Mouse (Mus musculus) frontal cortex, adult 2 months (tissue): ENCODE measurements around the gene Sh3bp4. TPM values are rescaled to one million over a fixed set of nuclear protein-coding genes. Genes with fewer than 3 reads are reported as not detected.

Experiments
- DNase-seq, 2 experiments: peaks; one replicate each; pipeline ENCODE4 v3.0.0; 2022; ENCODE audit warnings: low spot score in 1 of 2; ENCODE audit errors: extremely low spot score in 1 of 2
- polyA plus RNA-seq: library from polyadenylated mRNA; depleted of rRNA; stranded (reverse); fragments of >200 nt; gene quantifications from 2 replicates; pipeline ENCODE4 v1.2.3, GENCODE M21; 2012; rRNA removed

Sh3bp4 gene
- 17.9 and 20.6 TPM in 2 replicates for polyA plus RNA-seq

DNA sequence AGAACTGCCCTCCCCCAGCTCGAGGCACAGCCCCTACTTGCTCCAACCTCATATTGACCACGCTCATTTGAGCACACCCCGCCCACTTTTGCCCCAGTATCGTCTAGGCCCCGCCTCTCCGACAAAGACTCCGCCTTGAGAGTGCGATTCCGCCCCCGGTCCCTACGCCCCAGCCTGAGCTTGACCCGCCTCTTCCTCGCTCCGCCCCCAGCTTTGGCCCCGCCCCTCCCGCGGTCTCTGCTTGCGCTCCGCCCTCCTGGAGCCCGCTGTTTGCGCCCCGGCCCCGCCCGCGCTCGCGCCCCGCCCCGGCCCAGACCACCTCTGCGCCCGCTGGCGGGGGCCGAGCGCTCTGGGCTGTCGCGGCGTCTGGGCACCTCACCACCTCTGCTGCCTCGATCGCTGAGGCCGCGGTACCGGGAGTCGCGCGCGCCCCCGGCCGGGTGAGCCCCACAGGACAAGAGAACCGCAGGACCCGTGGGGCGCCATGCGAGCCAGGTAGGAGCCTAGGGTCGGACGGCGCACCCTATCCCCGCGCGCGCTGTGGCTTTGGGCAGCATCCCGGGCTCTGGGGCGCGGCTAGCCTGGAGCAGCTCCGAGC lies at the start of gene Sh3bp4:
TSS of gene Sh3bp4 (plus strand) at position 313 of the 598 bp plus-strand sequence.
- peak; percentile 93 to 94 for DNase-seq

DNA sequence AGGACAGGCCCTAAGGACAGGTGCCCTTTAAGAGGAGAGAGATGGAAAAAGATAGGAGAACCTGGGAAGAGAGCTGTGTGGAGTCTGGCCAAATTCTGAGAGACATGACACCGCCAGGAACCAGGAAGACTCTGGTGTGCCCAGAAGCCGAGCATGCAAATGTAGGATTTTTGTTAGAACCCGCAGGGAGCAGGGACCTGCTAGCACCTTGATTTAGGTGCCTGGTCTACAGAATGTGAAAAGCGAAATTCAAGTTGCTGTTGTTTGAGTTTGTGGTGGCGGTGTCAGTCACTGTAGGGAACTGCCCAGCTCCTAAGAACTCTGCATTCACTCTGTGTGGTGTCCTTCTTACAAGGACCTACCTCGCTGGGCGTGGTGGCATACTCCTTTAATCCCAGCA lies 47.2 kb upstream of the Sh3bp4 start:
- DNase-seq, result no peak

DNA sequence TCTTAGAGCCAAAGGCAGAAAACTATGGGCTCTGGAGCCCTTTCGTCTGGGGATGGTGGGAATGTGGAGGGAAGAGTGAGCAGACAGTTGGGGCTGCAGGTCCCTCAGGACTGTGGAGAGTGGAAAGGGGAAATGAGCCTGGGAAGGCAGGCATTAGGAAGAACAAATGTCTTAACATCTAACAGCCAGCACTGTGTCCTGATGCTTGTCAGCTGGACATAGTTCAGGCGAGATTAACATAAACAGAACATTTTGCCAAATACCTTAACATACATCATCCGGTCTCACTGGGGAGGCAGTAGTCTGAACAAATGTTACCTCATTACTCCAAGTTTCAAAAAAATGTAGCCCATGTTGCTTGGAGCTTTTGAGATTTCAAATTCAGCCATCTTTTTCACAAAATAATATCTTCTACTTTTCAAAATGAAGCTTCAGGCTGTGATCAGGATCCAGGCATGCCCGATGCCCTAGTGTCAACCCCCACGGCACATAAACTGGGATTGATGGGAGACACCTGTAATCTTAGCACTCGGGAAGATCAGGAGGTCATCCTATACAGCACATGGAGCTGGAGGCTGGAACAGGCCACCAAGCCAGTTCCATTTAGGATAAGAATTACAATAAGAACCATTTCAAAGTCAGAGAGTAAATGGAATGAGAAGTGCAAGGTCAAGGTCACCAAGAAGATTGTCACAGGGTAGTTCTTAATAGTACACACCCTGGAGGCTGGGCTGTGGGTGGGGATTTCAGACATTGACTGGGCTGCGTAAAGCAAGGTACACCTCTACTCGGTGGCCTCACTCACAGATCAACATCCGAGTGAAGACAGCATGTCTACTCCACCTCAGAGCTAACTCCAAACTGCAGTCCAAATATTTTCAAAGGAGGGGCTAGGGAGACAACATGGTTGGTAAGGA lies 45.3 kb upstream of the Sh3bp4 start:
- no peak for DNase-seq

DNA sequence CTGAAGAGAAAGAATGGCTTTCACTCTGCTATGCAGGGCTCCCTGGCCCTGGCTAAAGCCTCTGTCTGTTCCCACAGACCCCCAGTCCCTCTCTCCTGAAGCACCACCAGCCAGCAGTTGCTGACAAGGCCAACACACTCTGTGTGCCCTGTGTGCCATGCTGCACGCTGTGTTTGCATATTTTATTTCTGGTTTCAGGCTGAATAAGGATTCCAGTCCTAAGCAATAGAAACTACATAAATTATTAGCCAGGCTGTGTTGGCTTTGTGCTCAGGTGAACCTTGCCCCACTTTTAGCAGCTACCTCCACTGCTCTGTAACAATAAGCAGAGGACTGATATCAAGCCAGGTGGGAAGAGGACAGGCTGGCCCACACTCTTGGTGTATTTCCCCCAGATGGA lies 44.2 kb upstream of the Sh3bp4 start:
- DNase-seq, result no peak

DNA sequence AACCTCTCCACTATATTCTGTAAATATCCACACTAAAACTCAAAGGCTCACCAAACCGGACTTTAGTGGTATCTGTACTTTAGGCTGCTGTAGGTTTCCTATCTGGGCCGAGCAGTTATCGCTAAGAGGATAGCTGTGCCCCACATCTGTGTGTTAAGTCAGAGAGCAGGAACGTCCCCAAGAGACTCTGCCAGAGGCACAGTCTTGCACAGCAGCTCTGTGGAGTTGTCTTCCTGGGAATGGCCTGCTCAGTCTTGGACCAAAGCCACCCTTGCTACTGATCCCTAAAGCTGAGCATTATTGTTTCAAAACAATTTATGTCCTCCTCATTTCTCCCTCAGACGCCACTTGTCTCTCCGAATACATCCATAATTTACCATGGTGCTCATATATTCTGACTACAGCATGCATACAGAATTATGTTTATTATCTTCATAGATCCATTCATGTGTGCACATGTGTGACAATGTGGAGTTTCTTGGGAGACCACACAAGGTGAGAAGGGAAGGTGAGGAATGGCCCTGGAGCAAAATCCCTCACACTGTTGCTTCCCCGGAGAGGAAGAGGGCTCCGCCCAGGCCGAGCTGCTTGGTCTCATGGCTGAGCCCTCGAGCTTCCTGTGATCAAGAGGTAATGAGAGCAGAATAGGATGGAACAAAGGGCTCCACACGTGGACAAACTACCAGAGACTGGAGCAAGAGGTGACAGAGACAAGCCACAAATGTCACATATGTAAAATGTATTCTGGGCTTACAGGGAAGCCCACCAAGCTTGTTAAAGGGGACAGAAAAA lies 40.9 kb upstream of the Sh3bp4 start:
- no peak for DNase-seq

DNA sequence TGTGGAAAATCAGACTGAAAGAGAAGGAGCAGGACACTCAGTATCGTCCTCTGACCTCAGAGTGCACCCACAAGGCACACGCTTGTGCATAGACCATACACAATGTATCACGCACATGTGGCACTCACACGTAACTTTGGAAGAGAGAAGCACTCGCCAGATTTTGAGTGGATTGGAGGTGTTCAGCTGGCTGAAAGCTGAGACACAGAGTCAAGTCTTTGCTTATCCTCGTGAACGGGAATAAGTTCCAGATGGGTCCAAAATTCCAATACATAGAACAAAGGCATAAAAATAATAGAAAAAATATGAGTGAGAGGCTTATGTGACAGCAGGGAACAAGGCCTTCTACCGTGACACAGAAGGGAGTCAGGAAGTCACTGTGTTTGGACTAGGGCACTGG lies 36.6 kb upstream of the Sh3bp4 start:
- no peak for DNase-seq

DNA sequence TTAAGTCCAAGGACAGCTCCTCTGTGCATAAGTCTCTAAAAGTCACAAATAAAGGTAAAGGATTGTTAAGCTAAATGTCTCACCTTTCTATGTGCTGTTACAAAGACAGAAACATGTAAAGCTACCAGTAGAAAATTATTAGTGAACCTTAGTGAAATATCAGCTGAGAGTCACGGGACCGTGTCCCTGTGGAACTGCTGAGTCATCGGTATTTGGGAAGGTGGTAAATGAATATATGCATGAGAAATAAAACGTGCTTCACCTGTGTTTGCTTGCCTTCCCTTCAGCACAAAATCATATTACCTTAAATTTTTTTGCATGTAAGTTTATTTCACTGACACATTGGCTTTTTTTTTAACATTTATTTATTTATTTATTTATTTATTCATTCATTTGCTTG lies 36.2 kb upstream of the Sh3bp4 start:
- DNase-seq, result no peak

DNA sequence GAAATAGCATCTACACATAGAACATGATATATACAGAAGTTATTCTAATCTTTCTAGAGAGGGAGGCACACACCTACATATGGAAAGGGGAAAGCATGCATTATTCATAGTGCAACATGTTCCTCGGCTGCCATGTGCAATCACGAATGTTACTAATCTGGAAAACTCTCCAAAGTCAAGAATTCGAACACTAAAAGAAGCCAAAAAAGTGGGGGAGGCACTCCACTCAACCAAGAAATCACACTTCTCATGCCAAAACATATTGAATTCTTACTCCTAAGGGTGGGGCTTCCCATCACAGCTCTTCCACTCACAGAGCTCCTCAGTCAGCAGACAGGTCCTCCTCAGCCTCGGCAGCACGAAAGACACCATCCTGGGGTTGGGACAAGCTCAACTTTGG lies 35.1 kb upstream of the Sh3bp4 start:
- DNase-seq, result peak; percentile 71 to 73

DNA sequence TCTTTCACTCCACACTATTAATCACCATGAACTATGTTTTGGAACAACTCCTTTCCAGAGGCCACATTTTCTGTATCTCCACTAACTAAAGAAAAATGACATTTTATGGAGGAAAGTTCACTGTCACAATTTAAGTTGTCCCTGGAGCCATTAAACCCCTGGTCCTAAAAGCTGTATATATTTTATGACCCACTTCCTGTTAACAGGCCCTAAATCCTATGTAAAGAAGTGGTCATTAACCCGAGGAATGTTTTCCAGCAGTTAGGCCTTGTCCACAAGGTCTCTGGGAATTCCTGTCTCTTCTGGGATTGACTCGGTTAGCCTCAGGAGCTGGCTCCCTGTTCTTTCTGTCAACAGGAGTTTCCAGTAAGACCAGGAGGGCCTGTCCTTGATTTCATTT lies 30.4 kb upstream of the Sh3bp4 start:
- no peak for DNase-seq

DNA sequence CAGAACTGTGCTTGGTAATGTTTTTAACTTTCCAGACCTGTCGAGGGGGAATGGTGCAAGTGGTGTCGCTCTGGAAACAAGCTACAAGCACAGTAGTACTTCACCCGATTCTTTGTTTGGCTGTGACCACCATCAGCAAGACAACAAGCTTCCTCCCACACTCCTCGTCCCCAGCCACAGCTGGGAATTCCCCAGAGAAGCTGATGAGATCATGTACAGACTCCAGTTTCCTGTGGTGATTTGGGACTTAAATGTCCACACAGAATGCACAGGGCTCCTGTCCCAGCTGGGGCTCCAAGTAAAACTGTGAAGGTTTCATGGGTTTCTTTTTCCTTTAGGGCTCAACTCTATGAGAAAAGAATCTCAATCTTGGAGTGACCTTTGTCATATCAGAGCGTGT lies 28.9 kb upstream of the Sh3bp4 start:
- no peak for DNase-seq

DNA sequence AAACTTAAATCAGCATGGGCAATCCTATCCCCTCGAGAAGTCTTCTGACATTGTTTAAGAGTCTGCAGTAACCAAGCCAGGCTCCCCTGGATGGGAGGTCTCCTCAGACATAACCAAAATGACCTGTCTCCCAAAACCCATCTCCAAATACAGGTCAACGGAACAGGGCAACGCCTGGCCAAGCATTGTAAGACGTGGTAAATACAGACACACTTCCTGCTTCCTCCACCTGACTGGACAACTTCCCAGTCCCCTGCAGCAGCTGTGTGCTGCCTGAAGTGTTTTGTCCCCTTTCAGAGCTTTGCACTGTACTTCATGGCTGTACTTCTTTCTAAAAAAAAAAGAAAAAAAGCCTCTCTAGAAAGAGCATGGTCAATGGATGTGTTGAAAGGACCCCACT lies 28.1 kb upstream of the Sh3bp4 start:
- no peak for DNase-seq

DNA sequence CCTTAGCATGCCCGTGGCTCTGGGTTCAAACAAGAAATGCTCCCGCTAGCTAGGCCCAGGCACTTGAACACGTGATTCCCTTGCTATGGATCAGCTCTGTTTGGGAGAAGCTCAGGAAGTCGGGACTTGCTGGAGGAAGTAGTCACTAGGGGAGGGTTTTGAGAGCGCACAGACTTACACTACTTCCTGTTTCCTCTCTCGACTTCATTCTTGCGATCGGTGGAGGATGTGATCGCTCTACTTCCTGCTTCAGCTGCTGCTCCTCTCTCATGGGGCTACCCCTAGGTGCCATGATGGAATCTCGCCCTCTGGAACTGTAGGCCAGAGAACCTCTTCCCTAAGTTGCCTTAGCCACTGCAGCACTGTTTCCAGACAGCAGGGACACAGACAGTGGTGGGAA lies 27.3 kb upstream of the Sh3bp4 start:
- DNase-seq, result no peak

DNA sequence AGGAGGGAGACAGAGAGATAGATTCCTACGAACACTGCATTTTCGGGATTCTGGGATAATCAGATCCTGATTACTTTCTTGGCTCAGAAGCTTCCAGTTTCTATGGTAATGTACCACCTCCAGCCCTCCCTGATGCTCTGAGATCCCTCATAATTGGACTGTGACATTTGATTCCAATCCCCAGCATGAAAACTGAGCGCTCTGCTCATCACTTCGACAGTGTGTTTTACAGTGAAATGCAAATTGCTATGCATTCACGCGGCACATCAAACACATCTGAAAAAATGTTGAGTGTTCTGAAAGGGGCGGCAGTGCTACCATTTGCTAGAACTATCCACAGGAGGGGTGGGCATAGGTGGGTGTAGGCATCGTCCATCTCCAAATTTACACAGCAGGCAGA lies 24.8 kb upstream of the Sh3bp4 start:
- peak in 1 of 2 experiments; percentile 23 for DNase-seq

DNA sequence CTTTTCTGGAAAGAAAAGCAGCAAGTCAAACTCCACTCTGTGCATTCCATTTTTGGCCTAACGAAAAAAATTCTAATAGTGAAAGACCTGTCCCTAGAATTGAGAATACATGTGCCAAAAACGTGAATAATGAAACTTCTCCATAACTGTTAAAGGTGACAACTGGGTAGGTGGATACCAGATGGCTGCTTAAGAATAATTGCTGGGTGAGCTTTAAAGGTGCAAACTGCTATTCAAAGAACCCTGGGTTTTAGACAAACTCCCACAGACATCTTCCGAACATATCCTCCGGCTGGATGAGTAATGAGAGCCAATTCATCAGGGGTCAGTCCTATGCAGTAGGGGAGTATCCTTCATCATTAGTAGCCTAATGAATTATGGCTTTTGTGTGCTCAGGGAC lies 20.7 kb upstream of the Sh3bp4 start:
- DNase-seq, result peak in 1 of 2 experiments; percentile 35

DNA sequence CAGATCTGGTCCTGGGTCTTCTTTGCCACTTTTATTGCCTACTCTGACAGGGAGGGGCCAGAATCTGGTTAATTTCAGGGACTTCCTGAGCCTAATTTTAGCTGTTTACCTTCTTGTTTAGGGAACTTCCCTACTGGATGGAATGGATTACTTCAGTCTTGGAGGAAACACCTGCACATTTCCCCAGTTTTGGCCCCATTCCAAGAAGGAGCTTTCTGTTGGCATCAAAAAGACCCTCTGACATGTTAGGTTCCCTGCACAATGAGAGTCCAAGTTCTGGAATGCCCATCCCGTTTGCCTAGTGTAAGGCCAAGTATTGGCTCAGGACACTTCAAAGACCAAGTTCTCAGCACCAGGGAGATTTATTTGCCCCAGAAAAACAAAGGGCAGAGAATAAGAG lies 14.0 kb upstream of the Sh3bp4 start:
- no peak for DNase-seq

DNA sequence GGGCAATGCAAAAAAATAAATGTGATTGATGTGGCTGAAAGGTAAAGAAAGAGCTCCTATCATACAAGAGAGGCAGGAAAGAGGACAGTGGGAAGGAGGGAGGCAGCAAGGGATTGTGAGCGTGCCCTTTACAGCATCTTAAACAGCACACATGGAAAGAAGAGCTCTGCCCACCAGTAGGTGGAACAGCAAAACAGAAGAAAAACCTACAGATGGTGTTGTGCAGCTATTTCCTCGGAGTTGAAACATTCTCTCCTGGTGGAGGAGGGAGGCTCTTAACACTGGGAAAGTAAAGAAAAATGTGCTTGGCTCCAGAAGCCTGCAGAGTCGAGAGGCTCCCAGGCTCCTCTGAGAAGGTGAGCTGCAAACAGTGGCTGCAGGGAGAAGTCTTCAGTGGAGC lies 12.8 kb upstream of the Sh3bp4 start:
- peak; percentile 71 to 72 for DNase-seq

DNA sequence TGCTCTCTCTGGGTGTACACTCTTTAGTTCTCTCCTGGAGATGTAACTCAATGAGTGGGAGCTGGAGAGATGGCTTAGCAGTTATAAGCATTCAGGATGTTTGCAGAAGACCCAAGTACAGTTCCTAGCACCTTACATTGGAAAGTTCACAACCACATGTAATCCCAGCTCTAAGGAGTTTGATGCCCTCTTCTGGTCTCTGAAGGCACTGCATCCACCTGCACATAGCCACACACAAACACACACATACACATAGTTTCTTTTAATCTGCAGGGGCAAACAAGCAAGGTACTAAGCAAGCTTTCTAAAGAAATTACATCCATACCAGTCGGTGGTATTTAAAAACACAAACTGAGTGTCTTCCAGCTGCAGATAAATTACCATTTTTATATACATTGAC lies 12.2 kb upstream of the Sh3bp4 start:
- DNase-seq, result no peak

DNA sequence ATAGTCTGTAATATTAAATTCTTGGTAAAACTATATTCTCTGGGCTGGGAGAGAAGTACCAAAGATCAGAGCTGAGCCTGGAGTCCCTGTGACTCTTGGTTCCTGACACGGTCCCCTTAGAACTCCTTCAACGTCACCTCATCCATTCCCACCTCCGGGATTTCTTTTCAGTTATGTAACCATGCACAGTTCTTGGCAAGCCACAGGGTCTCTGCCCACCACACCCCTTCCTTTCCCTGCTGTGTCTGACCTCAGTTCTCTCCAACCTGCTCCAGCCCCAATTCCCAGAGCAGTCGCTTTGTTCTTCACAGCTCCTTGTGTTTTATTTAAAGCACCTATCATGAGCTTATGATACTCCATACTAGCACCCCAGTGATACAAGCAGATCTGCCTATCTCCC lies 7.2 kb upstream of the Sh3bp4 start:
- DNase-seq, result no peak

DNA sequence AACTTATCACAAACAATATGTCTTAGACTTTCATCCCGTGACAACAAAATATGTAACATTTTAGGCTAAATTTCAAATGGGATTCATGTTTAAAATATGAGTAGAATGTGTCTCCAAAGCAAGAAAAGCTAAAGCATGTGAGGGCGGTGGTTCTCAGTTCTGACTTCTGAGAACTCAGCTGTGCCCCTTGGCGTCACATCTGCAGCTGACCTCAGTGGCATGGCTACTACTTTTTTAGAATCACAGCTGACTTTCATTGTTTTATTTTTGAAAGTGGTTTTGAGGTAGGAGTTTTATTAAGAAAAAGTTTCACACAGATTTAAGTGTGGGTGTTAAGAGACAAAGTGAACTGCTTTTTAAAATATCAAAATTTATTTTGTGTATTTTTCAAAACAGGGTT lies 6.4 kb upstream of the Sh3bp4 start:
- DNase-seq, result no peak

DNA sequence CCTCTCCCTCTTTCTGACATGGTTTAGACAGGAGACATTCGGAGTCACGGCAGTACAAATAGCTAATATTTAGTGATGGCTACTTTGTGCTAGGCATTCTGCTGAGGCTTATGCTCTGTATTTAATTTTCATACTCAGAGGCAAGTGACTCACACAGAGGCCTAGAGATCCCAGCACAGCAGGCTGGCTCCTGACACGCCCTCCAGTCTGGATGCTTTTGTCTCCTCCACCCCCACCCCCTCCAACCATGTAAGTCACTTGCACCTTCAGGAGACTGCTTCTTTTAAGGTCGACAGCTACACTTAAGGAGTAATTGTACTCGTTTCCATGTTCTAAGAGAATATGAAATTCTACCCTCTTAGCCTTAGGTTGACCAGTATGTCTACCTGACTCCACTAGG lies 1.4 kb upstream of the Sh3bp4 start:
- DNase-seq, result no peak

DNA sequence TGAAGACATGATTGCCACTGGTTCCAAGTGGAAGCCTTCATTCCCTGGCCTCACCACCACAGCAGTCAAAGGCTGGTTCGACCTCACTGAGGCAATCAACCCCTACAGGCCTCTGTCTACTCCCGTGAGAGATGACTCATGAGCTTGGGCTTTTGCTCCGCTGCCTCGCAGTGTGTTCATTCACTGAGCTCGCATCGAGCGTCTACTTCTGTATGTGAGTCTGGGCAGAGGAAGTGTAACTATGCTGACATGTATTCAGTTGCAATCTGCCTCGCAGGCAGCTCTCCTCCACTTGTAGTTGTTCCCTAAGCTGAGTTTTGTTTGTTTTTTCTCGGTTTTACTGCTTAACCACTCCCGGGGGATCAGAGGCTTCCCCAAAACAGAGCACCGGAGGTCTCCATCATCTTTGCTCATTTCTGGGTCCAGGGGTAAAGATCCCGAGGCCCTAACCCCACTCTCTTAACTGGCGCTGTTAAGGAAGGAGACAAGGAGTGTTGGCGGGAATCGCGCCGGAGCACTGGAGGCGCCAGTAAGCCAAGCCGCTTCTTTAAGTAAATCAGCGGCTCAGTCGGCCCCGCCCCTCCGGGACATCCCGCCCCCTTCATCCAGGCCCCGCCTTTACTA lies 624 bp upstream of the Sh3bp4 start:
- peak in 1 of 2 experiments; percentile 38 for DNase-seq
